ENCODE assay signal across 8 mouse cellular contexts in genomic region chr15:99259730-99260252, GRCm38 (mm10). TPM values are rescaled to one million over a fixed set of nuclear protein-coding genes. Genes with fewer than 3 reads are reported as not detected.
A peak's percentile ranks its signal among the peaks of the same experiment; 100 is the strongest.
DNase-seq lines count a peak whose midpoint lies in the region; ATAC-seq and TF ChIP-seq lines count a peak whose summit lies in the region.

No protein-coding gene starts in this region.

- peak overlapping the region; percentile 21; the same call in 1 of the 2 replicates for H3K27ac ChIP-seq in intestine, postnatal 0 days (ENCODE audit: low read depth, low read length)
- H3K27ac ChIP-seq in liver, embryonic 12.5 days: peak overlapping the region; percentile 36; the same call in 1 of the 2 replicates
- H3K27ac ChIP-seq in stomach, embryonic 16.5 days (ENCODE audit: low read length): peak overlapping the region; percentile 66; the same call in 1 of the 2 replicates

- DNase-seq in layer of hippocampus, adult 11-12 months (ENCODE audit: low spot score): peak; percentile 67
- DNase-seq in layer of hippocampus, adult 9-10 months (ENCODE audit: low spot score): no peak
- peak; percentile 88 for DNase-seq in embryo, embryonic 9.5 days (ENCODE audit: extremely low spot score)

- ATAC-seq in granulocyte monocyte progenitor cell, adult 5-6 weeks (replicated peaks; ENCODE audit: poor library complexity, severe bottlenecking): peak; percentile 92
- ATAC-seq in intestine, postnatal 0 days: peak; percentile 50
- ATAC-seq in liver, embryonic 12.5 days: peak; percentile 59; the same call in 1 of the 2 replicates
- ATAC-seq in monocyte, adult 5-6 weeks (replicated peaks; ENCODE audit: insufficient number of reproducible peaks, low FRiP score, low TSS enrichment, poor library complexity, severe bottlenecking): peak; percentile 70
- peak; percentile 76 for ATAC-seq in stomach, embryonic 16.5 days (ENCODE audit: insufficient read depth, low FRiP score)

- no peaks in the 10 kb centered on the region for H3K9me3 ChIP-seq in intestine, postnatal 0 days (ENCODE audit: control insufficient read depth)
- no peaks in the 10 kb centered on the region for H3K9me3 ChIP-seq in liver, embryonic 12.5 days (replicated peaks)
- no peaks in the 10 kb centered on the region for H3K9me3 ChIP-seq in stomach, embryonic 16.5 days (replicated peaks; ENCODE audit: control insufficient read depth, low read length)

- TF ChIP-seq CTCF in intestine, postnatal 0 days (IDR thresholded peaks at IDR 0.05; ENCODE audit: low read depth): no peak

- 2% methylated on average over 10 of the region's 10 CpGs for WGBS in intestine, postnatal 0 days
- WGBS in liver, embryonic 12.5 days (ENCODE audit: insufficient replicate concordance): 0% methylated on average over 9 of the region's 10 CpGs
- WGBS in stomach, embryonic 16.5 days: 3% methylated on average over 9 of the region's 10 CpGs

- H3K4me3 ChIP-seq in intestine, postnatal 0 days (ENCODE audit: low read depth, low read length): peak overlapping the region; percentile 15; the same call in 1 of the 2 replicates
- peak overlapping the region; percentile 28 for H3K4me3 ChIP-seq in liver, embryonic 12.5 days
- H3K4me3 ChIP-seq in stomach, embryonic 16.5 days (replicated peaks; ENCODE audit: low read length): peak overlapping the region; percentile 28

- H3K4me1 ChIP-seq in intestine, postnatal 0 days (replicated peaks; ENCODE audit: control insufficient read depth, insufficient read depth, low read length): 0 out of 2 replicates have a peak, but pooled peaks cover under 1% of the 10 kb centered on the region
- peaks cover 22% of the 10 kb centered on the region for H3K4me1 ChIP-seq in liver, embryonic 12.5 days
- H3K4me1 ChIP-seq in stomach, embryonic 16.5 days (ENCODE audit: control insufficient read depth, insufficient read depth, low read length): peaks cover 5% of the 10 kb centered on the region

- no peak overlapping the region for H3K9ac ChIP-seq in intestine, postnatal 0 days (ENCODE audit: low read depth, low read length)
- H3K9ac ChIP-seq in liver, embryonic 12.5 days: peak overlapping the region; percentile 1; the same call in 1 of the 2 replicates
- peak overlapping the region; percentile 39; the same call in 1 of the 2 replicates for H3K9ac ChIP-seq in stomach, embryonic 16.5 days (ENCODE audit: low read length)

- H3K36me3 ChIP-seq in intestine, postnatal 0 days (ENCODE audit: control insufficient read depth, insufficient read depth): no peaks in the 10 kb centered on the region
- H3K36me3 ChIP-seq in liver, embryonic 12.5 days: no peaks in the 10 kb centered on the region
- H3K36me3 ChIP-seq in stomach, embryonic 16.5 days (ENCODE audit: control insufficient read depth, insufficient read depth, low read length): no peaks in the 10 kb centered on the region

- H3K4me2 ChIP-seq in intestine, postnatal 0 days (replicated peaks; ENCODE audit: low read depth): peak overlapping the region; percentile 54
- peak overlapping the region; percentile 60 for H3K4me2 ChIP-seq in liver, embryonic 12.5 days
- H3K4me2 ChIP-seq in stomach, embryonic 16.5 days (ENCODE audit: low read depth, low read length): peak overlapping the region; percentile 53

- H3K27me3 ChIP-seq in intestine, postnatal 0 days (replicated peaks; ENCODE audit: control insufficient read depth, insufficient read depth, low read length): no peaks in the 10 kb centered on the region
- H3K27me3 ChIP-seq in liver, embryonic 12.5 days (replicated peaks): 0 out of 2 replicates have a peak, but pooled peaks cover 3% of the 10 kb centered on the region
- no peaks in the 10 kb centered on the region for H3K27me3 ChIP-seq in stomach, embryonic 16.5 days (ENCODE audit: control insufficient read depth, insufficient read depth, low read length)

RNA-seq across cellular contexts. Expression of gene Mcrs1, which starts 8.0 kb away (rescaled TPM):
- total RNA-seq in granulocyte monocyte progenitor cell, adult 5-6 weeks (2014; fragmentation: Nextera tagmentation): 30.9 and 51.4 TPM in 2 replicates
- total RNA-seq in granulocyte monocyte progenitor cell, adult 5-6 weeks (2017): 44.0 and 48.0 TPM in 2 replicates
- 86.8 and 92.0 TPM in 2 replicates for polyA plus RNA-seq in intestine, postnatal 0 days (2015; fragmentation: Nextera tagmentation; extraction: Ambion mirVana)
- 71.8 and 77.0 TPM in 2 replicates for polyA plus RNA-seq in liver, embryonic 12.5 days (2016; fragmentation: Nextera tagmentation; extraction: Ambion mirVana)
- 41.0 to 47.6 TPM (median 47.0 TPM) in 3 replicates for total RNA-seq in monocyte, adult 5-6 weeks (2017)
- 98.7 and 113 TPM in 2 replicates for polyA plus RNA-seq in stomach, embryonic 16.5 days (2015; fragmentation: Nextera tagmentation; extraction: Ambion mirVana)

RNA-seq across cellular contexts. Expression of gene Prpf40b, which starts 35.1 kb away (rescaled TPM):
- 13.5 and 17.6 TPM in 2 replicates for total RNA-seq in granulocyte monocyte progenitor cell, adult 5-6 weeks (2014; fragmentation: Nextera tagmentation)
- total RNA-seq in granulocyte monocyte progenitor cell, adult 5-6 weeks (2017): 7.2 and 10.7 TPM in 2 replicates
- 10.8 and 12.7 TPM in 2 replicates for polyA plus RNA-seq in intestine, postnatal 0 days (2015; fragmentation: Nextera tagmentation; extraction: Ambion mirVana)
- 13.8 and 15.5 TPM in 2 replicates for polyA plus RNA-seq in liver, embryonic 12.5 days (2016; fragmentation: Nextera tagmentation; extraction: Ambion mirVana)
- 0.57 to 7.6 TPM (median 1.7 TPM) in 3 replicates for total RNA-seq in monocyte, adult 5-6 weeks (2017)
- 42.5 and 44.3 TPM in 2 replicates for polyA plus RNA-seq in stomach, embryonic 16.5 days (2015; fragmentation: Nextera tagmentation; extraction: Ambion mirVana)

RNA-seq across cellular contexts. Expression of gene Kcnh3, which starts 35.1 kb away (rescaled TPM):
- not detected in 2 replicates for total RNA-seq in granulocyte monocyte progenitor cell, adult 5-6 weeks (2014; fragmentation: Nextera tagmentation)
- total RNA-seq in granulocyte monocyte progenitor cell, adult 5-6 weeks (2017): not detected in 2 replicates
- polyA plus RNA-seq in intestine, postnatal 0 days (2015; fragmentation: Nextera tagmentation; extraction: Ambion mirVana): 0.20 and 0.48 TPM in 2 replicates
- 0.10 TPM in 1 of 2 replicates, not detected in the other for polyA plus RNA-seq in liver, embryonic 12.5 days (2016; fragmentation: Nextera tagmentation; extraction: Ambion mirVana)
- not detected in 3 replicates for total RNA-seq in monocyte, adult 5-6 weeks (2017)
- 0.52 and 0.66 TPM in 2 replicates for polyA plus RNA-seq in stomach, embryonic 16.5 days (2015; fragmentation: Nextera tagmentation; extraction: Ambion mirVana)

RNA-seq across cellular contexts. Expression of gene Fam186b, which starts 35.9 kb away (rescaled TPM):
- total RNA-seq in granulocyte monocyte progenitor cell, adult 5-6 weeks (2014; fragmentation: Nextera tagmentation): not detected in 2 replicates
- not detected in 2 replicates for total RNA-seq in granulocyte monocyte progenitor cell, adult 5-6 weeks (2017)
- not detected in 2 replicates for polyA plus RNA-seq in intestine, postnatal 0 days (2015; fragmentation: Nextera tagmentation; extraction: Ambion mirVana)
- polyA plus RNA-seq in liver, embryonic 12.5 days (2016; fragmentation: Nextera tagmentation; extraction: Ambion mirVana): 0.06 TPM in 2 replicates
- not detected in 3 replicates for total RNA-seq in monocyte, adult 5-6 weeks (2017)
- polyA plus RNA-seq in stomach, embryonic 16.5 days (2015; fragmentation: Nextera tagmentation; extraction: Ambion mirVana): 0.06 and 0.10 TPM in 2 replicates
